Comparison of ENCODE assay signal across 19 mouse cellular contexts in the genomic region with DNA sequence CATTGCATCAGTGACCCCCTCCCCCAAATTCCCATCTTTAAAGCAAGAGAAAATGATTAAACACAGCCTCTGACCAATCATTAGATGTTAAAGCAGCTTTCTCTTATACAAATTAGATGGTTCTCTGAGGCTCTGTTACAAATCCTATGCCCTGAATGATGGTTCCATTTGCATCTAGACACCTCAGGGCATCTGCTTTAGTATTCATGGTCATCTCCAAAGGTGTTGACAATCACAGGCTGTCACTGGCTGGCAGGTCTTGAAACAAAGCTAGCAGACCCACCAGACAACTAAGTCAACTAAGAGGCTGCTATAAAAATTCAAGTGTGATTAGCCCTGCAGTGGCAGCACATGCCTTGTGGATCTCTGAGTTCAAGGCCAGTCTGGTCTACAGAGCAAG. TPM values are rescaled to one million over a fixed set of nuclear protein-coding genes. Genes with fewer than 3 reads are reported as not detected.
A peak's percentile ranks its signal among the peaks of the same experiment; 100 is the strongest.
DNase-seq lines count a peak whose midpoint lies in the region; ATAC-seq and TF ChIP-seq lines count a peak whose summit lies in the region.
"Had no signal": no experiment of that assay in that cellular context is flagged by ENCODE, and none has a peak within 500 bp of the region (broad histone marks: within the 10 kb centered on the region; RNA-seq: fewer than 3 reads in every experiment).

No protein-coding gene starts in this region.

- TF ChIP-seq POLR2A in ES-Bruce4 (IDR thresholded peaks at IDR 0.05; ENCODE audit: insufficient read depth, low read length), result no peak

- H3K9ac ChIP-seq in forebrain, embryonic 16.5 days (replicated peaks; ENCODE audit: low read depth, low read length), result no peak overlapping the region
- no peak overlapping the region for H3K9ac ChIP-seq in forebrain, embryonic 11.5 days (ENCODE audit: low read length)
- no peak overlapping the region for H3K9ac ChIP-seq in ES-Bruce4 (ENCODE audit: low read depth, poor library complexity, severe bottlenecking)
- H3K9ac ChIP-seq in hindbrain, embryonic 14.5 days, result no peak overlapping the region
- H3K9ac ChIP-seq: embryonic facial prominence, embryonic 13.5 days; hindbrain, embryonic 15.5 days had no signal

- no peaks in the 10 kb centered on the region for H3K9me3 ChIP-seq in forebrain, embryonic 16.5 days (ENCODE audit: control insufficient read depth, low read length)
- H3K9me3 ChIP-seq in forebrain, embryonic 11.5 days (ENCODE audit: control insufficient read depth, low read length), result no peaks in the 10 kb centered on the region
- H3K9me3 ChIP-seq in E14TG2a.4 (ENCODE audit: low read length) (no peaks in the 10 kb centered on the region), ES-Bruce4 (replicated peaks; ENCODE audit: control insufficient read depth, insufficient read depth, low read length, poor library complexity, severe bottlenecking) (no peaks in the 10 kb centered on the region)
- no peaks in the 10 kb centered on the region for H3K9me3 ChIP-seq in hindbrain, embryonic 14.5 days (ENCODE audit: control insufficient read depth, low read length)
- H3K9me3 ChIP-seq: embryonic facial prominence, embryonic 13.5 days; hindbrain, embryonic 10.5 days; hindbrain, embryonic 15.5 days had no signal

- peak overlapping the region; percentile 31; the same call in 1 of the 2 replicates for H3K27ac ChIP-seq in forebrain, embryonic 16.5 days (ENCODE audit: low read length)
- no peak overlapping the region for H3K27ac ChIP-seq in forebrain, embryonic 11.5 days (ENCODE audit: low read depth, low read length)
- H3K27ac ChIP-seq in ES-Bruce4 (ENCODE audit: insufficient read depth, low read length), result peak overlapping the region; percentile 96
- no peak overlapping the region for H3K27ac ChIP-seq in hindbrain, embryonic 14.5 days
- H3K27ac ChIP-seq: embryonic facial prominence, embryonic 13.5 days; hindbrain, embryonic 10.5 days; hindbrain, embryonic 15.5 days had no signal

- TF ChIP-seq EP300 in ES-Bruce4 (IDR thresholded peaks at IDR 0.05; ENCODE audit: insufficient read depth, low read depth, low read length), result peak; percentile 26; the same call in 1 of the 2 replicates

- DNase-seq in forebrain, embryonic 11.5 days (ENCODE audit: low spot score), result no peak
- DNase-seq in ZHBTc4 (ENCODE audit: low read depth, low spot score), result peak; percentile 68
- DNase-seq in hindbrain, embryonic 14.5 days (ENCODE audit: low spot score), result no peak
- no peak for DNase-seq in thymus, postnatal 14 days
- DNase-seq: adrenal gland, postnatal 14 days; cerebellum, adult 18-20 months; cerebellum, adult 9-11 months; cerebellum, postnatal 36 days; gastrocnemius, postnatal 10 days; heart, adult 18-20 months; kidney, adult 2 months had no signal

- peaks cover 25% of the 10 kb centered on the region for H3K4me1 ChIP-seq in forebrain, embryonic 16.5 days (replicated peaks; ENCODE audit: control insufficient read depth, insufficient read depth, low read length)
- peaks cover 9% of the 10 kb centered on the region; the same call in 1 of the 2 replicates for H3K4me1 ChIP-seq in forebrain, embryonic 11.5 days (replicated peaks; ENCODE audit: control insufficient read depth, insufficient read depth, low read length)
- peaks cover 92% of the 10 kb centered on the region for H3K4me1 ChIP-seq in E14TG2a.4 (replicated peaks; ENCODE audit: low read depth, low read length)
- peaks cover 16% of the 10 kb centered on the region for H3K4me1 ChIP-seq in ES-Bruce4 (ENCODE audit: control insufficient read depth, insufficient read depth, low read length)
- H3K4me1 ChIP-seq in hindbrain, embryonic 14.5 days (replicated peaks; ENCODE audit: control insufficient read depth, insufficient read depth, low read length), result peaks cover 34% of the 10 kb centered on the region

- no peak overlapping the region for H3K4me2 ChIP-seq in forebrain, embryonic 16.5 days (ENCODE audit: low read length)
- H3K4me2 ChIP-seq in forebrain, embryonic 11.5 days (ENCODE audit: low read depth, low read length, severe bottlenecking), result no peak overlapping the region
- no peak overlapping the region for H3K4me2 ChIP-seq in hindbrain, embryonic 14.5 days (replicated peaks)
- H3K4me2 ChIP-seq: embryonic facial prominence, embryonic 13.5 days; heart, embryonic 11.5 days; hindbrain, embryonic 15.5 days had no signal

- no peaks in the 10 kb centered on the region for H3K27me3 ChIP-seq in forebrain, embryonic 16.5 days (replicated peaks; ENCODE audit: control insufficient read depth, insufficient read depth, low read length)
- H3K27me3 ChIP-seq in forebrain, embryonic 11.5 days (ENCODE audit: control insufficient read depth, insufficient read depth, low read length), result no peaks in the 10 kb centered on the region
- H3K27me3 ChIP-seq in E14TG2a.4 (ENCODE audit: insufficient read depth, low read length), result no peaks in the 10 kb centered on the region
- no peaks in the 10 kb centered on the region for H3K27me3 ChIP-seq in ES-Bruce4 (ENCODE audit: control insufficient read depth, insufficient read depth, low read length, poor library complexity, severe bottlenecking)
- no peaks in the 10 kb centered on the region for H3K27me3 ChIP-seq in hindbrain, embryonic 14.5 days (ENCODE audit: control insufficient read depth, insufficient read depth, low read length)
- H3K27me3 ChIP-seq: embryonic facial prominence, embryonic 13.5 days; hindbrain, embryonic 15.5 days had no signal

- no peaks in the 10 kb centered on the region; the same call in 1 of the 2 replicates for H3K36me3 ChIP-seq in forebrain, embryonic 16.5 days (ENCODE audit: control insufficient read depth, insufficient read depth)
- no peaks in the 10 kb centered on the region for H3K36me3 ChIP-seq in forebrain, embryonic 11.5 days (ENCODE audit: control insufficient read depth, insufficient read depth, low read length)
- H3K36me3 ChIP-seq in E14TG2a.4 (ENCODE audit: insufficient read depth, low read length) (peaks cover 41% of the 10 kb centered on the region), ES-Bruce4 (ENCODE audit: control insufficient read depth, insufficient read depth, low read length, poor library complexity, severe bottlenecking) (0 out of 2 replicates have a peak, but pooled peaks cover 2% of the 10 kb centered on the region)
- no peaks in the 10 kb centered on the region for H3K36me3 ChIP-seq in hindbrain, embryonic 14.5 days (replicated peaks; ENCODE audit: control insufficient read depth, insufficient read depth)
- H3K36me3 ChIP-seq: hindbrain, embryonic 15.5 days had no signal

- H3K4me3 ChIP-seq in forebrain, embryonic 16.5 days (replicated peaks; ENCODE audit: low read length), result no peak overlapping the region
- H3K4me3 ChIP-seq in forebrain, embryonic 11.5 days (ENCODE audit: low read depth, low read length), result no peak overlapping the region
- peak overlapping the region; percentile 37 for H3K4me3 ChIP-seq in E14TG2a.4 (replicated peaks; ENCODE audit: low read length)
- no peak overlapping the region for H3K4me3 ChIP-seq in ES-Bruce4 (ENCODE audit: low read depth, low read length)
- H3K4me3 ChIP-seq in hindbrain, embryonic 14.5 days (replicated peaks; ENCODE audit: low read length), result no peak overlapping the region
- H3K4me3 ChIP-seq: embryonic facial prominence, embryonic 13.5 days; hindbrain, embryonic 10.5 days; hindbrain, embryonic 15.5 days had no signal

- TF ChIP-seq CTCF in E14TG2a.4 (conservative IDR thresholded peaks at IDR 0.05; ENCODE audit: low read length), result no peak
- no peak for TF ChIP-seq CTCF in ES-Bruce4 (IDR thresholded peaks at IDR 0.05; ENCODE audit: low read depth, low read length)

- peak; percentile 38; the same call in 1 of the 2 replicates for ATAC-seq in forebrain, embryonic 16.5 days
- no peak for ATAC-seq in forebrain, embryonic 11.5 days (replicated peaks; ENCODE audit: low FRiP score)
- ATAC-seq in hindbrain, embryonic 14.5 days (ENCODE audit: low FRiP score), result no peak
- ATAC-seq: intestine, embryonic 16.5 days had no signal

RNA-seq across cellular contexts. Expression of gene Bcar1, which starts 46.0 kb away (rescaled TPM):
- polyA plus RNA-seq in forebrain, embryonic 16.5 days (2015; fragmentation: Nextera tagmentation; extraction: Ambion mirVana), result 45.9 and 52.5 TPM in 2 replicates
- polyA plus RNA-seq in forebrain, embryonic 11.5 days (2014; fragmentation: Nextera tagmentation; extraction: Ambion mirVana), result 60.1 and 60.8 TPM in 2 replicates
- 59.8 and 64.6 TPM in 2 replicates for polyA plus RNA-seq in ES-Bruce4 (2011; ENCODE audit: insufficient read depth, insufficient read length, low read depth, missing spikeins)
- 49.1 and 52.1 TPM in 2 replicates for polyA plus RNA-seq in hindbrain, embryonic 14.5 days (2014; fragmentation: Nextera tagmentation; extraction: Ambion mirVana)

Comparison
In these comparisons a context has a peak if more than half of its experiments do, and no peak if none do; other contexts are left out.
1. H3K27ac ChIP-seq: peak in forebrain, embryonic 16.5 days (single experiment) and ES-Bruce4 (single experiment); none in forebrain, embryonic 11.5 days (single experiment) and hindbrain, embryonic 14.5 days (single experiment).